14 mouse cellular contexts compared by ENCODE assay signal in genomic region chr4:7596116-7596515, GRCm38 (mm10).
DNase-seq lines count a peak whose midpoint lies in the region; ATAC-seq and TF ChIP-seq lines count a peak whose summit lies in the region.
"Had no signal": no experiment of that assay in that cellular context is flagged by ENCODE, and none has a peak within 500 bp of the region (broad histone marks: within the 10 kb centered on the region; RNA-seq: fewer than 3 reads in every experiment).

No protein-coding gene starts in this region.

- no peak for TF ChIP-seq CTCF in forebrain, postnatal 0 days (IDR thresholded peaks at IDR 0.05; ENCODE audit: low read depth)
- no peak for TF ChIP-seq CTCF in left cerebral cortex, adult 2 months (IDR thresholded peaks at IDR 0.05)
- TF ChIP-seq CTCF in small intestine, adult 2 months (IDR thresholded peaks at IDR 0.05; ENCODE audit: extremely low read depth, insufficient read length, insufficient replicate concordance, low read depth, low read length): no peak

- WGBS in forebrain, postnatal 0 days: 59% methylated on average over 4 of the region's 4 CpGs
- 80% methylated on average over 4 of the region's 4 CpGs for WGBS in forebrain, embryonic 10.5 days
- WGBS in midbrain, embryonic 11.5 days: 81% methylated on average over 4 of the region's 4 CpGs
- WGBS in midbrain, embryonic 10.5 days: 85% methylated on average over 4 of the region's 4 CpGs
- WGBS in small intestine, adult 2 months: 40% methylated on average over 4 of the region's 4 CpGs

- no peak for TF ChIP-seq POLR2A in small intestine, adult 2 months (IDR thresholded peaks at IDR 0.05; ENCODE audit: low read depth, low read length)

- no peak overlapping the region for H3K9ac ChIP-seq in forebrain, postnatal 0 days
- no peak overlapping the region for H3K9ac ChIP-seq in midbrain, embryonic 11.5 days (ENCODE audit: low read length)
- H3K9ac ChIP-seq: liver, embryonic 13.5 days had no signal

- ATAC-seq in forebrain, postnatal 0 days: peak; percentile 75
- ATAC-seq in midbrain, embryonic 11.5 days (ENCODE audit: low FRiP score): no peak

- H3K36me3 ChIP-seq in forebrain, postnatal 0 days (ENCODE audit: insufficient read depth): no peaks in the 10 kb centered on the region
- H3K36me3 ChIP-seq in forebrain, embryonic 10.5 days (replicated peaks): no peaks in the 10 kb centered on the region
- no peaks in the 10 kb centered on the region for H3K36me3 ChIP-seq in midbrain, embryonic 11.5 days (ENCODE audit: control insufficient read depth, insufficient read depth, low read length)
- H3K36me3 ChIP-seq in midbrain, embryonic 10.5 days: no peaks in the 10 kb centered on the region
- no peaks in the 10 kb centered on the region for H3K36me3 ChIP-seq in small intestine, adult 2 months (ENCODE audit: control insufficient read depth, insufficient read depth, low read length)
- H3K36me3 ChIP-seq: liver, embryonic 13.5 days had no signal

- no peak overlapping the region for H3K27ac ChIP-seq in forebrain, postnatal 0 days (ENCODE audit: low read depth, low read length)
- no peak overlapping the region for H3K27ac ChIP-seq in forebrain, embryonic 10.5 days
- H3K27ac ChIP-seq in midbrain, embryonic 11.5 days (ENCODE audit: low read depth, low read length): no peak overlapping the region
- no peak overlapping the region for H3K27ac ChIP-seq in midbrain, embryonic 10.5 days (replicated peaks)
- H3K27ac ChIP-seq in left cerebral cortex, adult 2 months: peak overlapping the region; percentile 68
- H3K27ac ChIP-seq in small intestine, adult 2 months (ENCODE audit: insufficient read depth, low read depth, low read length): peak overlapping the region; percentile 10; the same call in 1 of the 2 replicates
- H3K27ac ChIP-seq: gastrocnemius, adult 2 months; liver, embryonic 13.5 days had no signal

- H3K27me3 ChIP-seq in forebrain, postnatal 0 days (ENCODE audit: insufficient read depth, low read length): no peaks in the 10 kb centered on the region
- H3K27me3 ChIP-seq in forebrain, embryonic 10.5 days (ENCODE audit: poor library complexity, severe bottlenecking): no peaks in the 10 kb centered on the region
- no peaks in the 10 kb centered on the region for H3K27me3 ChIP-seq in midbrain, embryonic 11.5 days (ENCODE audit: control insufficient read depth, insufficient read depth, low read length)
- H3K27me3 ChIP-seq in midbrain, embryonic 10.5 days (ENCODE audit: low read depth, poor library complexity, severe bottlenecking): no peaks in the 10 kb centered on the region
- H3K27me3 ChIP-seq in small intestine, adult 2 months (ENCODE audit: control insufficient read depth, insufficient read depth, low read length): no peaks in the 10 kb centered on the region
- H3K27me3 ChIP-seq: liver, embryonic 13.5 days had no signal

- no peak overlapping the region for H3K4me2 ChIP-seq in forebrain, postnatal 0 days (ENCODE audit: low read depth)
- H3K4me2 ChIP-seq in midbrain, embryonic 11.5 days: no peak overlapping the region
- H3K4me2 ChIP-seq: liver, embryonic 13.5 days had no signal

- no peaks in the 10 kb centered on the region for H3K4me1 ChIP-seq in forebrain, postnatal 0 days (ENCODE audit: insufficient read depth)
- H3K4me1 ChIP-seq in forebrain, embryonic 10.5 days: no peaks in the 10 kb centered on the region
- H3K4me1 ChIP-seq in midbrain, embryonic 11.5 days (ENCODE audit: control insufficient read depth, insufficient read depth, low read length): no peaks in the 10 kb centered on the region
- no peaks in the 10 kb centered on the region for H3K4me1 ChIP-seq in midbrain, embryonic 10.5 days
- no peaks in the 10 kb centered on the region; the same call in 1 of the 2 replicates for H3K4me1 ChIP-seq in small intestine, adult 2 months (ENCODE audit: control insufficient read depth, insufficient read depth, insufficient read length, low read length)
- H3K4me1 ChIP-seq: liver, embryonic 13.5 days had no signal

- intact Hi-C loops in left cerebral cortex, adult 2 months (cut with DNase I): loop anchor here (1.0 to 10.0 kb wide), 5 partner anchors 171 to 881 kb away; no protein-coding TSS in a partner anchor

- no peak overlapping the region for H3K4me3 ChIP-seq in forebrain, postnatal 0 days (ENCODE audit: low read depth, low read length)
- H3K4me3 ChIP-seq in forebrain, embryonic 10.5 days: no peak overlapping the region
- H3K4me3 ChIP-seq in midbrain, embryonic 11.5 days (ENCODE audit: low read depth, low read length): no peak overlapping the region
- no peak overlapping the region for H3K4me3 ChIP-seq in midbrain, embryonic 10.5 days
- H3K4me3 ChIP-seq in left cerebral cortex, adult 2 months: no peak overlapping the region
- H3K4me3 ChIP-seq in small intestine, adult 2 months (ENCODE audit: low read depth, low read length): no peak overlapping the region
- H3K4me3 ChIP-seq: gastrocnemius, adult 2 months; liver, embryonic 13.5 days had no signal

- peak; percentile 40 for DNase-seq in forebrain, postnatal 0 days
- DNase-seq in forebrain, embryonic 10.5 days (ENCODE audit: extremely low spot score, low spot score): no peak
- DNase-seq in midbrain, embryonic 11.5 days (ENCODE audit: low spot score, missing footprints): peak; percentile 26
- DNase-seq in midbrain, embryonic 10.5 days (ENCODE audit: low spot score): no peak
- peak; percentile 13 to 24 for DNase-seq in left cerebral cortex, adult 2 months (ENCODE audit: extremely low spot score in 1 of 2, low spot score in 2 of 2)
- no peak for DNase-seq in kidney, postnatal 10 days
- DNase-seq in kidney, postnatal 36 days: no peak
- DNase-seq: cerebellum, adult 18-20 months; embryo, embryonic 11 days; gastrocnemius, adult 2 months; kidney, adult 18-20 months; liver, embryonic 13.5 days; lung, postnatal 4 days had no signal

- no peaks in the 10 kb centered on the region for H3K9me3 ChIP-seq in forebrain, postnatal 0 days (ENCODE audit: low read length)
- H3K9me3 ChIP-seq in forebrain, embryonic 10.5 days: no peaks in the 10 kb centered on the region
- no peaks in the 10 kb centered on the region for H3K9me3 ChIP-seq in midbrain, embryonic 11.5 days (ENCODE audit: control insufficient read depth, low read length)
- H3K9me3 ChIP-seq in midbrain, embryonic 10.5 days (replicated peaks): no peaks in the 10 kb centered on the region
- H3K9me3 ChIP-seq: liver, embryonic 13.5 days had no signal

Comparison
In these comparisons a context has a peak if more than half of its experiments do, and no peak if none do; other contexts are left out.
1. DNase-seq: peak in forebrain, postnatal 0 days (single experiment), midbrain, embryonic 11.5 days (single experiment) and left cerebral cortex, adult 2 months (2 of 2); none in forebrain, embryonic 10.5 days (single experiment), midbrain, embryonic 10.5 days (single experiment), kidney, postnatal 10 days (single experiment) and kidney, postnatal 36 days (0 of 2).
2. H3K27ac ChIP-seq: peak in left cerebral cortex, adult 2 months (single experiment) and small intestine, adult 2 months (single experiment); none in forebrain, postnatal 0 days (single experiment), forebrain, embryonic 10.5 days (single experiment), midbrain, embryonic 11.5 days (single experiment) and midbrain, embryonic 10.5 days (single experiment).